Mouse (Mus musculus): ENCODE measurements around the gene Mybpc2.

GRCm38 (mm10) chr7:44490281-44490680, 34.2 kb downstream of the Mybpc2 start:
- TF ChIP-seq CTCF (IDR thresholded peaks at IDR 0.05; ENCODE audit: control insufficient read depth, insufficient read depth, insufficient replicate concordance, low read depth, low read length) (no peak), POLR2A (IDR thresholded peaks at IDR 0.05; ENCODE audit: control insufficient read depth, low read depth, low read length) (no peak)

Measured in testis, adult 2 months (tissue).